Mouse (Mus musculus): ENCODE data around the gene Gm5148. TPM values are rescaled to one million over a fixed set of nuclear protein-coding genes. Genes with fewer than 3 reads are reported as not detected.
A peak's percentile ranks its signal among the peaks of the same experiment; 100 is the strongest.

Gene Gm5148
- total RNA-seq, 1 experiment from 2014 or later: 44.8 TPM

DNA sequence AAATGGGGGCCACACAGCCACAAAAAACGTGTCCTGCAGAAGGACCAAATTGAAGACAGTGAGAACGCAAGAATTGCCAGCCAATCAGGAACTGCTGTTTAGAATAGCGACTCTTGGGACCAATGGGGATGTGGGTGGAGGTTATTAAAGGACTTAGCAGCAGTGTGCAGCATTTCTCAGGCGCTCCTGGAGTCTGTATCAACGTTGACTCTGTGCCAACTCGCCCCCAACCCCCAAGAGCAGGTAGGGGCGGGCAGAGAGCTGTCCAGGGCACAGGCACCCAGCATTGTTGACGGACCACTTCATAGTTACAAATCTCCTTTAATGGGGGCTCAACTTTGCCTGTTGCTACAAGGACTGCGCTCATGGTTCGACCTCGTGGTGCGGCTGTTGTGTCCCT, 55.6 kb downstream of the Gm5148 start:
- no peak for ATAC-seq (replicated peaks in 1 of 2; ENCODE audit: insufficient read depth in 1 of 2, low FRiP score in 2 of 2, low TSS enrichment in 1 of 2, low read depth in 1 of 2, poor library complexity in 2 of 2, severe bottlenecking in 2 of 2)

DNA sequence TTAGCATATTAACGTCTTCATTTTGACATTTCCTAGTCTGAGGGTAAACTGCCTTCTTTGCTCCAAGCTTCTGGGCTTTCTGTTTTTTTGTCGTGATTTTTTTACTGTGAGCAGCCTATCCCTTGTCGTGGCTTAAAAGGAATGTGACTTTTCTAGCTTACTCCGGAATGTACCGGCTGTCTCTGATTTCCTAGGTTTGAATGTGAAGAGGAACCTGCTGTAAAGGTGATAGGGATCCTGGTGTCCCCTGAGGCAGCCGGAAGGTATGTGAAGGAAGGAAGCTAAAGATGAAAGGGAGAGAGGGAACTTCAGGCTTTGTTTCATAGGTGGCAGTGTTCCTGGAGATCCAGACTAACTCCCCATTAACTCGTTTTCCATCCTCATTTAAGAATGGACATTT, 56.6 kb downstream of the Gm5148 start:
- no peak for ATAC-seq (replicated peaks in 1 of 2; ENCODE audit: insufficient read depth in 1 of 2, low FRiP score in 2 of 2, low TSS enrichment in 1 of 2, low read depth in 1 of 2, poor library complexity in 2 of 2, severe bottlenecking in 2 of 2)

DNA sequence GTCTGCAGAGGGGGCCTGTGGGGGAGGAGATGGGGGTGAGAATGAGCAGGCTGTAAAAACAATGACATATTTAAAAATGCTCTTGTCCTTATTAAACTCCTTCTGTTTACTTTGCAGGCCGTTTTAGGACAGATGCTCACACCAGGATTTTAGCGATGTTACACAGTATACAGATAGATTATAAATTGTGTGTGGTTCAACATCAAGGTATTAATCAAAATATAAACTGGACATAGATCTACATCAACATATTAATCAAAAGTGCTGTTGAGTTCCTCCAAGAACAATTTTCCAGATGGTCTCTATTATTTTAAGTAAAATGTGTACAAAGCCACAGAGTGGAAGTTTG, 57.2 kb downstream of the Gm5148 start:
- ATAC-seq (replicated peaks in 1 of 2; ENCODE audit: insufficient read depth in 1 of 2, low FRiP score in 2 of 2, low TSS enrichment in 1 of 2, low read depth in 1 of 2, poor library complexity in 2 of 2, severe bottlenecking in 2 of 2): no peak

DNA sequence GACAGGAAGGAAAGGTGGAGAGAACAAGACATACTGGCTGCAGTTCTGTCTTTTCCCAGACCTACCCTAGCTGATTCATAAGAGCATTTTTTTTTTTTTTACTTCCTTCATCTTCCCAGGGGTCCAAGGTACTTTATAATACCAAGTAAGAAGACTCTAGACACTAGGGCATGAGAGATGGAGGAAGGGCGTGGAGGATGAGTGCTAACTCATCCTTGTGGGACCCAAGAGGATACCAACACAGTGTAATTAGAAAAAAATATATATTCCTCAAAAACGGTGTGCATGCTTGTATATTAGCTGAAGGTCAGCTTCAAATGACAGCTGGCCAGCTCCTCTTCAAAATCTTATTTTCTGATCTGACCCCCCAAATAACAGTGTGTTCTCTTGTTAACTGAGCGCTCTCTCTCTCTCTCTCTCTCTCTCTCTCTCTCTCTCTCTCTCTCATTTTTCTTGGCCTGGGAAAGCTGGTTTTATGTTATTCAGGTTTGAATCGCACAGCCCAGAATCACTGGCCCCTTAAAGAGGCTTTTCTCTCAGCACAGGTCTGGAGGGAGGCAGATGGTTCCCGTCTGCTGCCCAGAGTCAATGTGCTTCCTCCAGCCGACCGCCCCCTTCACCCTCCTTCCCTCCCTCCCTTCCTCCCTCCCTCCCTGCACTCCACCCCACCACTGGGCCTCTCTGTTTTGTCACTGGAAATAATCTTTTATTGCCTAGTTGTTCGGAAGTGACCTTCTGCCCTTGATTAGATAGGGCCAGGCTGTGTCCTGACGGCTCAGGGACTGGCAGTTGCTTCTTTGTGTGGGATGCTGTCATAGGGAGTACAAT, 57.8 kb downstream of the Gm5148 start:
- ATAC-seq (replicated peaks in 1 of 2; ENCODE audit: insufficient read depth in 1 of 2, low FRiP score in 2 of 2, low TSS enrichment in 1 of 2, low read depth in 1 of 2, poor library complexity in 2 of 2, severe bottlenecking in 2 of 2): peak; percentile 95

Other genes with a start within 250 kb of the Gm5148 start
- 16.3 and 29.6 TPM in 2 replicates for gene Spry1, start 84.5 kb downstream of the Gm5148 start, total RNA-seq (2017)